Mouse (Mus musculus) liver, embryonic 14.5 days (tissue): Measurements from ENCODE around the gene Rabgap1l.

Experiments used
- CTCF ChIP-seq: IDR thresholded peaks from 2 replicates; pipeline ENCODE4 v1.5.1; 2016; ENCODE audit warnings: antibody characterized with exemption, low read depth, control low read depth
- EP300 ChIP-seq: IDR thresholded peaks from 2 replicates; pipeline ENCODE4 v1.6.1; 2016; ENCODE audit warnings: antibody characterized with exemption, low read depth

GRCm38 (mm10) chr1:160238852-160239443 lies 554.1 kb downstream of the Rabgap1l start:
- TF ChIP-seq CTCF (no peak), EP300 (no peak)
